Mouse (Mus musculus) retina, postnatal 7 days (tissue): Measurements from ENCODE around the gene Me3.
A peak's percentile ranks its signal among the peaks of the same experiment; 100 is the strongest.

Source experiments
- DNase-seq: peaks from one replicate; pipeline ENCODE4 v3.0.0-alpha.2; 2012; ENCODE audit warnings: low read depth, low spot score

Gene Me3

DNA sequence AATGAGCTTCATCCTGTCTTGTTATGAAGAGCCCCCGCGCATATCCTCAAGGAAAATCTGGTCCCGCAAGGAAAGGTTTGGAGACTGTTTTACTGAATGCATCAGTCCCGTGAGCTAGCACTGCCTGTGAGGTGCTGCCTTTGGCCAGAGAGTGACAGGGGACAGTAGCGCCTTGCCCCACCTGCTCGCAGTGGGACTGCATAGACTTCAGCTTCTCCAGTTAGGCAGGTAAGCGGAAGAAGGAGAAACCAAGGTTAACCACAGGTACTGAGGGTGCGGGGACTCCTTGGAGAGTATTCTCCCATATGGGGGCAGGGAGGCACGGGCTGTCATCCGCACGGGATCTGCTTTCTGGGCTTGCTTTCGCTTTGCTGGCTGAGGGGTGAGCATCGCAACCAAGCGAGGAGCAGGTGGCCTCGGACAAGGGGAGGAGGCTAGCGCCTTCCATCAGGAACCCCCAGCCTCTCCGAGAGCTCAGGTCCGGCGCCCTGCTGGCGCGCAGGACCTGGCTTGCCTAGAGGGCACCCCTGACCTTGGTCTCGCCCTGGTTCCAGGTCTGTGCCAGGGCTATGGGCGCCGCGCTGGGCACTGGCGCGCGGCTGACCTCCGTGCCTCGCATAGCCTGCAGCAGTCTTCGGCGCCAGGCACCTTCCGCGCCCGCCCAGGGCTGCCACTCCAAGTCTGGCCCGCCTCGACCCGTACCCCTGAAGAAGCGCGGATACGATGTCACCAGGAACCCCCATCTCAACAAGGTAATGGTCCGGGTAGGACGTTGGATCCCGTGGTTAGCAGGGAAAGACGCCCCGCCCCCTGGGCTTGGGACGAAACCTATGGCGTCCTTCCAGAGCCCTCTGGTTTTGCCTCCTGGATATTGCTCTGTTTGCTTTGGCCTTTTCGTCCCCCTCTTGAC, at the start of gene Me3:
Gene Me3, plus strand, starts transcription at position 51 of the 910 bp plus-strand sequence.
- peak; percentile 31 for DNase-seq

DNA sequence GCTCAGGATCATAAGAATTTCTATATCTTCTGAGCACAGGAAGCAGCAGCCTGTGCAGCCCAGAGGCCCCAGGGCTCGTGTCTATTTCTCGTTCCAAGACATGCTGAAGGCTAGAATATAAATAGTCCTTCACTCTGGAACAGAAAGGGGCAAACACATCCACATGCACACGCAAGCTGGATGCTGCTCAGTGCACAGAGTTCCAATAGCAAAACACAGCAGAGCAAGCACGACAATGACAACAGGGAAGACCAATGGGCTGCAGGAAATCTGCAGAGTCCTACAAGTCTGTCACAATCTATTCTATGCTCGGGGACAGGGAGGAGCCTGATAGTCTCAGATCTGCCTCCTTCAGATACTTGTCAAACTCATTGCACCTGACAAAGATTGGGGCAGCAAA, 42.2 kb upstream of the Me3 start:
- no peak for DNase-seq

DNA sequence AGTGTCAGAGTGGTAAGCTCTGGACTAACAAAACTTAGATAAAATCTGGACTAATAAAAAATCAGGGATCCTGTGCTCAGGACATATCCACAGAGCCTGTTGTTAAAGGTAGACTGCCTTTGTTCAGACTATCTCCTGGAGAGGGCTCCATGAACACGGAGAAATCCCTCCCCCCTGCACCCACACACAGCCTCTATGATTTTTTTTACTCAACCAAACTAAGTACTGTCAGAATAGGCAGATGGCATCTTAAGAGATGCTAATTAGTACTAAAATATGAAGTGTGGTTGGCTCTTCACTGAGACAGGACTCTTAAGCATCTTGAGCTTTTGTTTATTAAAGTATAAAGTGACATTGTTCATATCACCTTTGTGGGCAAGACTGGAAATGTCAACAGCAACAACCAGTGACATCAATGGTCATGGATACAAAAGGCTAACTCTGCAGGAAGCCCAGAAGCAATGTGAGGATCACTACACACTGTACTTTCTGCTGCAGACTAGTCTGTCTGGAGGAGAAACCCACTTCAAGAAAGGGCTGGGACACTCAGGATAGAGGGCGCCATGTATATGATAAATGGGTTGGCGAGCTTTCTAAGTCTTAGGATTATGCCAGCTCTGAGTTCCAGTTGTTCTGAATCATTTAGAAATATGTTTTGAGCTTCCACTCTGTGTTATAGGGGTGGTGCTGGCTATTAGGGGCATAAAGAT, 41.5 kb upstream of the Me3 start:
- no peak for DNase-seq

DNA sequence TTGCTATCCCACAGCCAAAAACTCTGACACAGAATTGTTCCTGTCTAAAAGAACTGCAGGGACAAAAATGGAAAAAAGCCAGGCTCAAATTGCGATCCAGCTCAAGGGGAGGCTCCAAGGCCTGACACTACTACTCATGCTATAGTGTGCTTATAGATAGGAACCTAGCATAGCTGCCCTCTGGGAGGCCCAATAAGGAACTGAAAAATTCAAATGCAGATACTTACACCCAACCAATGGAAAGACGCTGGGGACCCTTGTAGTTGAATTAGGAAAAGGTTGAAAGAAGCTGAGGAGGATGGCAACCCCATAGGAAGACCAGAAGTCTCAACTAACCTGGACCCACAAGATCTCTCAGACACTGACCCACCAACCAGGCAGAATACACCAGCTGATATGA, 36.4 kb upstream of the Me3 start:
- no peak for DNase-seq

DNA sequence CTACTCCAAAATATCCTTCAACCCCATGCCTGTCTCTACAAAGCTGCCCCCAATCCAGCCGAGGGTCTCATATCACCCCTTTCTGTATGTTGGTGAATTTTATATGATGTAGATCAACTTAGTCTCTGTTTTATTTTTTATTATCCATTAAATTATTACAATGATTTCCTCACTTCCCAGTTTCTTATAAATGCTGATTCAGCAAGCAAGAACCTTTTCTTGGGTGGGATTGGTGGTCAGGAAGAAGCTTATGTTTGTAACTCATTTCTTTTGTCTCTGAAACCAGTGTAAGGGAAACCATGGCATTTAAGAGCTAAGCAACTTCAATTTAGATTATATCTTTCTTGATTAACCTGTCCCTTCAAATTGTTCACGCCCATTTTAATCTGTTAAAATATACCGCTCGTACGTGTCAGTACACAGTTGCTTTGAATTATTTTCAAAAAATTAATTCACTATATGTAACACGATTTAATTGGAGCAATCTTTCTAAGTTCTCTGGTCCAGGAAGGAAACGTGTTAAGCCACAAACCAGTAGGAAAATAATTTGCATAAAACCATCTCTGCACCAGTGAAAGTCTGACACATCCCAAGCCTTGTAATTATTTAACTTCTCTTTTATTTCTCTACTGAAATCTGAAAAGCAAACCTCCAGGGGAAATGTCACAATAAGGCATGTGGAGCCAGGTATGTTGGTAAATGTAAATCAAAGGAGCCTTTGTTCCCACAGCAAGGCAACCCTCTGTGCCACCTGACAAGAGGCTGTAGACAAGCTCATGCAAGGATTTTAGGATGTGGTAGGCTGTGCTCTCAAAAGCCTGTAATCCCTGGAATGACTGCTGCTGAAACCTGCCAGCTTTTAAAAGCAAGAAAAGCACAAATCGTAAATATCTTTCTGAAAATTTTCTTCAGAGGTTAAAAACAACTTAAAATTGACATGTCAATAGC, 26.3 kb upstream of the Me3 start:
- DNase-seq, result no peak

DNA sequence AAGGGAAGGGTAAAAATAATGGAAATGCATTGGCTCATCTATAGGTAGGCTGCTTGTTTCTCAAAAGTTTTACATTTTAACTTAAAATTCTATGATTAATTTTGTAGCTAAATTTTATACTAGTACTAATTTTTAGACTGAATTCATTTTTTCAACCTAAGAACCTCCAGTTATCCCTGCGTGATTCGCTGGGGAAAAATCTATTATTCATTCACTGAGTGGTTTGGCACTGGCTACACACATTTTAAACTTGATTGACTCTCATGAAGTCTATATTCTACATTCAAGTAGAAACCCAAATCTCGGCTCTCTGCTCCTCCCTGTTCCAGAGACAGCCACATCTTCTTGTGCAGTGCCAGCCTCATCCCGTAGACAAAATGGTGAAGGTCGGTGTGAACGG, 24.9 kb upstream of the Me3 start:
- no peak for DNase-seq

DNA sequence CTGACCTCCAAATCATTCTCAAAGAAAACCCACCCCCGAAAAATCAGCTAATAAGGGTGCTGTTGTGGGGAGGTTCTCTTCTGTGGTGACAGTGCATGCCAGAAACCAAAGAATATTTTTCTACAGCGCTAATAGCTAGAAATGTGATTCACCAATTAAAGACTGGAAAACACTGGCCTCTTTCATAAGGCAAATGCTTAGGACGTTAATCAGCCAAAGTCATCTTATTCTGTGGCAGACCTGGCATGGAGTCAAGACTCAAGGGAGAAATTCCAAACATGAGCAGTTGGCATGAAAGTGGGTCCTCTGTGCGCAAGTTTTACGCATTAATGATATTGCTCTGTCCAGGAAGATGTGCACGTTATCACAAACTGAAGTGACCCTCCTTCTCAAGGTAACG, 21.0 kb upstream of the Me3 start:
- no peak for DNase-seq

DNA sequence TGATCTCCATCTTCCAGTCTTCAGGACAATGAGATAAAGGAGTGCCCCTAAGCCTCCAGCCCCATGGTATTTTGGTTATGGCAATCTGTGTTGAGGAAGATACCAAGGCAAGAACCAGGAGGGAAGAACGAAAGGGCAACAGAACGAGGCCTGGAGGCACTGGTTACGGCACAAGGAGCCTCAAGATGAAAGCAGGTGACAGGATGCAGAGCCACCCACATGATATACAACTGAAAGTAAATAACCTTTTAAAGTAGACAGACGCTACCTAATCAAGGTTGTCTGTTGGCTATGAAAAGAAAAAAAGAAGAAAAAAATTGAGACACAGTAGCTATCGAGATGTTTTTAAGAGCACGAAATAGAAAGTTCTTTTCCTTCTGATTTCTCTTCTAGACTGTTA, 16.0 kb upstream of the Me3 start:
- no peak for DNase-seq

DNA sequence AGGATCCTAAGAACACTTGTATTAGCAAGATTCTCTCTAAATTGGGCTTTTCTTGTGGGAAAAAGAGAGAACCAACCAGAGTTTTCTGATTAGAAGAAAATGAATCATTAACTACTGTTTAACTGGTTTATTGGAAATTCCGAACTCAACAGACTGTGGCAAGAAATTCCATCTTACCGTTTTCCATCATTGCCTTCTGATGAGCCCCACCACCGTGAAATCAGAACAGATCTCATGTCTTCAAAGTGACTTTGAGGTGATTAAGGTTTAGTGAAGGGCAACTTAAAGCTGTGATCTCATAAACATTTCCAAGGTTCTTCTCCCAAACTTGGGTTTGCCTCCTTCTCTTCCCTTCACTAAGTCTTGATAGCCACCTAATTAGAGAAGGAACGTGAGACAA, 8.9 kb upstream of the Me3 start:
- DNase-seq, result no peak

DNA sequence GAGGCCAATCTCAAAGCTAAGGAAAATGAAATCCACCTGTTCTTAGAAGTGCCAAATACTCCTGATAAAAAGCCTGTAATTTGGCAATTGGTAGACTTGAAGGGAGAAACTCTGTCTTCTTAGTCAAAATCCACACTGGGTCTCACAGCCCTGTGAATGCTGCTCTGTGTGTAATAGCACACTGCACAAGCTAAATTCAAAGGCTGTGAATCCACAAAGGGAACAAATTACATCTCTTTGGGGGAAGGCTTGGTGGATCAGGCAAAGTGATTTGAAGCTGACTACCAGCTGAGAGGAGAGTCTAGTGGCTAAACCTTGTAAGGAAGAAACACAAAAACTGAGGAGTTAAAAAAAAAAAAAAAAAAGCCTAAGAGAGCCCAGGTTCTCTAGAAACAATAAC, 4.8 kb upstream of the Me3 start:
- DNase-seq, result no peak

DNA sequence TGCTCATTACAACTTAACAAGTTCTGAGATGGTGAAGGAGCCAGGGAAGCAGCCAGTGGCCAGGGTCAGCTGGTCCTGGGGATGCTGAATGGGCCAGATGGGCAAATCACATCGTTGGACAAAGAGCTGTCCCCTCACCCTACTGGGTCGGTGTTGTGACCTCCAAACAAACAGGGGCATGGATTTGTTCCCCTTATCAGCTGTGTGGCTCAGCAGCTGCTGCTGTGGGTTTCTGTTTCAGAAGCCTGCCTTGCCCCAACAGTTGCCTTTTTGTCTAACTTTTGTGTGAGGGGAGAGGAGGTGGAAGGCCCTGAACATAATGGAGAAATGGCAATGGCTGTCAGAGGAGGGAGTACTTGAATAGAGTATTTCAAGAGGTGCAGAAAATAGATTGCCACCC, 4.2 kb upstream of the Me3 start:
- no peak for DNase-seq

DNA sequence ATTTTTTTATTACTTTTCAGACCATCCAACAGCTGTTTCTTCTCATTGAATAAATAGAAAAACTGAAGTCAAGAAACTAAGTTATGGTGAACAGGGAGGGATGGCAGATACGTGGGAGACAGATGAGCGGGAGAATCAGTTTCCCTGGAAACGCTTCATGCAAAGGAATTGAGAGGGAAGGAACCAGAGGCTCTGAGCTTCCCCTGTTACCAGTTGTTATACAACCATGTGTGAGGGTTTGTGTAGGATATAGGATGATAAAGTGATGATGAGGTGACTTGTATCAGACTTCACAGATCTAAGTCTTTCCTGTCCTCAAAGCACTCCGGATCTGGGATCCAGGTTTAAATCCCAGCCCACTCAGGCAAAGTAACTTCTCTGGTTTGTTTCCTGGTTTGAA, 3.2 kb upstream of the Me3 start:
- DNase-seq, result no peak

DNA sequence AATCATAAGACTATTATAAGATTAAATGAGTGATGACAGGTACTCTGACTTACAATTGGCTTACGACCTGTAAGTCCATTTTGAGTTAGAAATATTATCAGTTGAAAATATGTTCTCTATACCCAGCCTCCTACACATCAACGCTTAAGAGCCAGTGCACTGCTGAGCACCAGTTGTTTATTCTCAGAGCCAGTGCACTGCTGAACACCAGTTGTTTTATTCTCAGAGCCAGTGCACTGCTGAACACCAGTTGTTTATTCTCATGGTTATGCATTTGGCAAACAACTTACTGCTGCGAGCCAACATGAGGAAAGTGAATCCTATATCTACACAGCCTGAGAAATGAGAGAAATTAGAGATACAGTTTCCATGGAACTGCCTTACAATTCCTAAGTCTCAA, 2.3 kb upstream of the Me3 start:
- no peak for DNase-seq

DNA sequence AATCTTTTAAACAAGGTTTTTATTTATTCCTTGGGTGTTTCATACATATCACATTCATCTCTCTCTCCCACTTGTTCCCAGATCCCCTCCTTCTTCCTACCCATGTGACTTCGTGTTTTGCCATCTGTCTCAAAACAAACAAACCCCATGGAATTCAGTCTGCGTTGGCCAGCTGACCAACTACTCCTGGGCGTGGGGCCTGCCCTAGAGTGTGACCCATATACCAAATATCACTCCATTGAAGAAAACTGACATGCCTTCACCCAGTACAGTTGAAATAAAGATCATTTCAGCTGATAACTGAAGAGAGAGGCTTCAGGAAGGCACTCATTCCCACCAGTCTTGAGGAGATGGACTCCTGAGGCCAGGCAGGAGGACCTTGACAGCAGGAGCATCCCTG, 1.4 kb upstream of the Me3 start:
- no peak for DNase-seq

DNA sequence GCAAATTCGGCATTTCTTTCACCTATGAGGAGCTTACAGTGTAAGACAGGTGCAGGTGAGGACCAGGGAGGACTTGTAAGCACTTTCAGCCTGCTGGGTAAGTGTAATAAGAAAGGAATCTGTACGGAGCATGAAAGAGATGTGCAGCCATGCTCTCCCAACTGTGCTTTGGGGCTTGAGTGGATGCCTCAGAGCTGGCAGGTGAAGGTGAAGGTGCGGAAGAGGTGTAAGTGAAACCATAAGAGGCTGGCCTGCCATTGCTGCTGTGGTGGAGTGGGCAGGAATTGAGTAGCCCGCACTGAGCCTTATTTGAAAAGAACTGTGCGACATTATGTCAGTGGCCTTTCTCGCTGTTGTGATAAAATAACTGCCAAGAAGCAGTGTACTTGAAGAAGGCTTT, 8.3 kb downstream of the Me3 start:
- DNase-seq, result no peak

DNA sequence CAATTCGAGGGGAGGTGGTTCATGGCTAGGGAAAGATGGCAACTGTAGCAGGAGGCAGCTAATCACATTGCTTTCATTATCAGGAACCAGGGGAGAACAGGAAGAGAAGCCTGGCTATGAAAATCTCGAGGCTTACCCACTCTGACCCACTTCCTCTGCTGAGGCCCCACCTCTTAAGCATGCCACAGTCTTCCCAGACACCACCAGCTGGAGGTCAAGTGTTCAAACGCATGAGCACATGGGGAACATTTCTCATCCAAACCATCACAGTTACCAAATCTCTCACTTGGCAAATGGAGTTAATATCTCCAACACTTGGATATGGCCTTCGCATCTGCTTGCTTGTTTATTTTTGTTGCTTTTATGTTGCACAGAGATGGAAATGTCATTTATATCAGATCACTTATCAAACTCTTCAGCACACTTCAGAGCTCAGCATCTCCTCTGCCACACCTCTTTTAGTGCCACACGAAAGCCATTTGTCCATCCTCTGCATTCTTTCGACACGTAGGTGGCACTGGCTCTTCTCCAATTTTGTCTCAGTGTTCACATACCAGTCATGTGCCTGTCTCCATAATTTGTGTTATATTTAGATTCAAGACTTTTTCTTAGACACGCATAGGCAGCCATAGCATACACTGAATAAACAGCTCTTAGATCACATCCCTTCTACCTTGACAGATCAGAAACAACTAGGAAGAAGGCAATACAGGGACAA, 8.9 kb downstream of the Me3 start:
- no peak for DNase-seq

DNA sequence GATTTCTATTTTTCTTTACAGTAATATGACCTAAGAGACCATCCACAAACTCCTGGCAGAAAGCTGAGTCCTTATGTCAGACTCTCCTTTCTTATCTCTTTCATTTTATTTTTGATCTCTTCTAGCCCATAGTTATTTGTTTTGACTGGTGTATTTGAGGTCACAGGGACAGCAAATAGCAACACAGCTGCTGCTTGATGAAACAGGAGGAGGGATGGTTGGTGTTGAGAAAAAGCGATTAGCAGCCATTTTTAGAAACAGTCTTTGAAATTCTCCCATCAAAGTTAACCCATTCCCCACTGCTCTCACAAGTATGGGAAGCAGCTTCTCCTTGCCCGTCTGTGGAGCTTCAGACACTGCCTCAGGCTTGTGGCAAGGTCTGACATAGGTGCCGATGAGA, 12.8 kb downstream of the Me3 start:
- DNase-seq, result no peak

DNA sequence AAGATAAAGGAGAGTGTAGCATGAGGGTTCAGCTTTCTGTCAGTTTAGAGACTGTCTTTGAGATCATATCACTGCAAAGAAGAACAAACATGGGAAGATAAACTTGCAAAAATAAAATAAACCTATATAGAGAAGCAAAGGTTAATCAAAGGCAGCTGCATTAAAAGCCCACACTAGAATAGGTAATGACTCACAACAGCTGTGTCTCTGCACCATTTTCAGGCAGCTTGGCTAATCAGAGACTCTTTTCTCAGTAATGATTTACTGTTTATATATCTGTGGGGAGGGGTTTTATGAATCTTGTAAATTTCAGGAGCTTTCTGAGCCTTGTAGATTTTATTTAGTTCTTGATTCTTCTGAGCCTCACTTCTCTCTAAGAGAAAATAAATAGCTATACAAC, 15.7 kb downstream of the Me3 start:
- DNase-seq, result no peak

DNA sequence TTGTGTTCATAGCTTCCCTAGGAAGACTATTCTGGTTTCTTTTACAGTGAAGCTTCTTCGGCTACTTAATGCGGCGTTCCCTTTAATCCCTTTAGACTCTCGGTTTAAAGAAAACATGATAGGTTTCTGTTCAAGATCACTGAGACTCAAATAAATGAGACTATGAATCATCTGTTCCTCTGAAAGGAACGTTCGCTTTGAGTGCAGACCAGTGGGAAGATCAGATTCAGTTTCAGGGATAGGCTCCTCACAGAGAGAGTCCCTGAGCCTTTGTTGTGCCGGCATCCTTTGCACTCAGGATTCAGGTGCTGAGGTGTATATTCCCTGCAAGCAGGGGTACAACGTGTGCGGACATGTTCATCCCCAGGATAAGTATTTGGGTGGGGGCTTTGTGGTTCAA, 25.0 kb downstream of the Me3 start:
- no peak for DNase-seq

DNA sequence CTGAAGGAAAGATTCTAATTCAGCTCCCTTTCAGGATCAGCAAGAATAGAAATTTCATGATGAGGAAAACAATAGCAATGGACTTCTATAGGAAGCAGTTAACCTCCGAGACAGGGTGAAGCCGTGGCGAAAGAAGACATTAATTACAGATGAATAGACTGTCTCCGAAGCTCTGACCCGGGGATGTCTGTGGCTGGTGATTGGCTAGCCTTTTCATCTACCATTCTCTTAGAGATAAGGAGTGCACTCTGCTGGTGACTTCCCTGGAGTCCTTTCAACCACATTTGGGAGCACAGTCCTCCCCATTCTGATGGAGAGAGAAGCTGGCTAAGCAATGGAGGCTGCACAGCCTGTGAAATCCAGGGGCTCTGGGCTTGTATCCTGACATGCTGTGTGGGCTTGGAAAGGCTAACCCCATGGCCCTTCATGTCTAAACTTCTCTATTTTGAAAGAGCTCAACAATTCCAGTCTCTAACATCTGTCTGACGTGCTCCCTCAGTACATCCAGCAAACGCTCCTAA, 25.6 kb downstream of the Me3 start:
- no peak for DNase-seq

DNA sequence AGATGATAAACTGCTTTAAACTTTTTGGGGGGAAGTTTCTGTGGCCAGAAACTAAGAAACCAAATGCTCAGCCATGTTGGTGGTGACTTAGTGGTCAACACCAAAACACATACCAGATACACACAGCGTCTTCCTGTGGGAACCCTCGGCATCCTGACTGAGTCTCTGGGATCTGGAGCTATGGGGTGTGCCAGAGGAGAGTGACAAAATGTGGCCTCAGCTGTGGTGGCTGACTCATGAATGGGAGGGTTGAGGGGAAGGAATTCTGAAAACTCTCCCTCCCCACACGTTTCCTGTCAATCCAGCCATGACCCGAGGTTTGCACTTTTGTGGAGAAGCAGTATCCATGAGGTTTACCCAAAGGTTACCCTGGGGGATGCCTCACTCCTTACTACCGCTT, 32.0 kb downstream of the Me3 start:
- no peak for DNase-seq
